Mouse (Mus musculus) cortical plate, adult 2 months (tissue): ENCODE measurements around the gene Tfcp2l1.

ENCODE experiments used
- CTCF ChIP-seq: fragments of 200-500 bp; IDR thresholded peaks from 2 replicates; pipeline ENCODE4 v1.5.1; 2011; ENCODE audit warnings: mild to moderate bottlenecking, control low read depth, low read length; ENCODE audit not compliant: insufficient read depth; ENCODE audit errors: extremely low read depth
- POLR2A ChIP-seq: fragments of 200-500 bp; IDR thresholded peaks from 2 replicates; pipeline ENCODE4 v1.6.1; 2011; ENCODE audit warnings: mild to moderate bottlenecking, low read length, control low read depth; ENCODE audit not compliant: insufficient read depth; ENCODE audit errors: extremely low read depth

GRCm38 (mm10) chr1:118589721-118590120, 38.0 kb upstream of the Tfcp2l1 start:
- TF ChIP-seq CTCF (no peak), POLR2A (no peak)
